Mouse (Mus musculus) ES-E14 (cell line): ENCODE measurements around the gene Nav2. TPM values are rescaled to one million over a fixed set of nuclear protein-coding genes. Genes with fewer than 3 reads are reported as not detected.

Experiments
- DNase-seq: peaks from one replicate; pipeline ENCODE4 v3.0.0-alpha.2; 2013; ENCODE audit warnings: low read depth, low spot score
- H3K27ac ChIP-seq: 2 replicates; pipeline ENCODE4 v1.5.1; 2012; ENCODE audit warnings: low read depth, mild to moderate bottlenecking, low read length, moderate library complexity, mixed read lengths; ENCODE audit not compliant: poor library complexity, insufficient read depth, severe bottlenecking
- H3K36me3 ChIP-seq: 2 replicates; pipeline ENCODE4 v1.6.1; 2012; ENCODE audit warnings: mild to moderate bottlenecking, low read length, moderate library complexity, mixed read lengths; ENCODE audit not compliant: control insufficient read depth, poor library complexity, insufficient read depth, severe bottlenecking
- H3K4me1 ChIP-seq, 2 experiments: fragments of 150-350 bp in 1 of 2; sonication (generic) in 1 of 2; 2 replicates each; pipeline ENCODE4 v1.6.1; 2012; ENCODE audit warnings: low read length in 2 of 2, mild to moderate bottlenecking in 1 of 2, mixed read lengths in 1 of 2; ENCODE audit not compliant: control insufficient read depth in 2 of 2, insufficient read depth in 2 of 2, poor library complexity in 1 of 2
- H3K4me3 ChIP-seq, 2 experiments: fragments of 150-350 bp in 1 of 2; sonication (generic) in 1 of 2; 2 replicates each; pipeline ENCODE4 v1.5.1; 2012; ENCODE audit warnings: low read length in 2 of 2, low read depth in 1 of 2, mild to moderate bottlenecking in 1 of 2, mixed read lengths in 1 of 2; ENCODE audit not compliant: insufficient read depth in 1 of 2, poor library complexity in 1 of 2, severe bottlenecking in 1 of 2
- H3K9ac ChIP-seq: 2 replicates; pipeline ENCODE4 v1.6.1; 2012; ENCODE audit warnings: low read depth, mild to moderate bottlenecking, low read length, mixed read lengths; ENCODE audit not compliant: poor library complexity, insufficient read depth, severe bottlenecking
- H3K9me3 ChIP-seq: fragments of 150-350 bp; sonication (generic); 2 replicates; pipeline ENCODE4 v1.6.1; 2012; ENCODE audit warnings: low read depth, mild to moderate bottlenecking, low read length; ENCODE audit not compliant: control insufficient read depth, insufficient read depth
- CHD2 ChIP-seq: IDR thresholded peaks from 2 replicates; pipeline ENCODE4 v1.6.1; 2014; ENCODE audit warnings: mild to moderate bottlenecking, low read depth, low read length, inconsistent platforms
- HCFC1 ChIP-seq: IDR thresholded peaks from 2 replicates; pipeline ENCODE4 v1.6.1; 2012; ENCODE audit warnings: low read length, inconsistent platforms, borderline replicate concordance; ENCODE audit not compliant: insufficient read depth
- MAFK ChIP-seq: IDR thresholded peaks from 2 replicates; pipeline ENCODE4 v1.6.1; 2014; ENCODE audit warnings: mild to moderate bottlenecking, low read depth, low read length, inconsistent platforms; ENCODE audit not compliant: insufficient read depth
- ZC3H11A ChIP-seq: IDR thresholded peaks from 2 replicates; pipeline ENCODE4 v1.6.1; 2012; ENCODE audit warnings: low read depth, mild to moderate bottlenecking, inconsistent platforms, low read length, borderline replicate concordance
- ZNF384 ChIP-seq: IDR thresholded peaks from 2 replicates; pipeline ENCODE4 v1.6.1; 2012; ENCODE audit warnings: low read depth, low read length, inconsistent platforms
- in situ Hi-C, 2 experiments: fragments of 600-800 bp; cut with MboI; formaldehyde crosslinking; loops; one replicate each; pipeline ENCODE4 v1.15.1; 2025; ENCODE audit warnings: low sequenced_read_pairs in 2 of 2, inconsistent platforms in 1 of 2; ENCODE audit not compliant: unreplicated experiment in 2 of 2
- total RNA-seq: library from RNA; depleted of rRNA; stranded (reverse); fragments of 300-350 nt; gene quantifications from 2 replicates; pipeline ENCODE4 v1.2.3, GENCODE M21; 2012

Nav2 gene
- total RNA-seq, 1 experiment = 18.2 TPM

- Histone ChIP-seq H3K9me3 (no peaks in the 10 kb centered on the region), H3K4me1 (peaks cover 16 to 36% of the 10 kb centered on the region in 2 experiments; a peak in 3 of 4 replicates), H3K4me3 (peak overlapping the region; percentile 20 to 48; a peak in 3 of 4 replicates), H3K36me3 (no peaks in the 10 kb centered on the region), H3K27ac (peak overlapping the region; percentile 84), H3K9ac (no peak overlapping the region)
- no peak for DNase-seq
- in situ Hi-C loops = no loop called here
- TF ChIP-seq ZC3H11A = no peak
- TF ChIP-seq MAFK = no peak
- no peak for TF ChIP-seq ZNF384
- no peak for TF ChIP-seq CHD2
- TF ChIP-seq HCFC1 = no peak
These were observed 440.1 kb downstream of the Nav2 start for GRCm38 (mm10) chr7:49348636-49349035.

GRCm38 (mm10) chr7:49350321-49351007, 441.9 kb downstream of the Nav2 start:
- TF ChIP-seq MAFK (no peak), CHD2 (no peak), ZNF384 (no peak), HCFC1 (no peak), ZC3H11A (no peak)
- H3K9ac ChIP-seq = no peak overlapping the region
- H3K36me3 ChIP-seq = no peaks in the 10 kb centered on the region
- no peak for DNase-seq
- peak overlapping the region; percentile 38; the same call in 1 of the 2 replicates for H3K27ac ChIP-seq
- H3K9me3 ChIP-seq = no peaks in the 10 kb centered on the region
- in situ Hi-C loops = no loop called here
- H3K4me1 ChIP-seq = peaks cover 13 to 30% of the 10 kb centered on the region in 2 experiments; a peak in 3 of 4 replicates
- H3K4me3 ChIP-seq = no peak overlapping the region

GRCm38 (mm10) chr7:49351596-49352258, 443.2 kb downstream of the Nav2 start:
- no peak for DNase-seq
- TF ChIP-seq ZC3H11A = no peak
- TF ChIP-seq CHD2 = no peak
- TF ChIP-seq ZNF384 = no peak
- TF ChIP-seq HCFC1 = no peak
- TF ChIP-seq MAFK = no peak
- no peak overlapping the region for H3K27ac ChIP-seq
- peaks cover 8 to 22% of the 10 kb centered on the region in 2 experiments; a peak in 2 of 4 replicates for H3K4me1 ChIP-seq
- H3K4me3 ChIP-seq = no peak overlapping the region
- H3K36me3 ChIP-seq = no peaks in the 10 kb centered on the region
- no peak overlapping the region for H3K9ac ChIP-seq
- in situ Hi-C loops = no loop called here
- H3K9me3 ChIP-seq = no peaks in the 10 kb centered on the region

- no peaks in the 10 kb centered on the region for H3K36me3 ChIP-seq
- H3K4me3 ChIP-seq = no peak overlapping the region
- in situ Hi-C loops = no loop called here
- TF ChIP-seq CHD2 (no peak), HCFC1 (no peak), ZC3H11A (no peak), MAFK (no peak), ZNF384 (no peak)
- DNase-seq = no peak
- no peaks in the 10 kb centered on the region for H3K9me3 ChIP-seq
- no peak overlapping the region for H3K9ac ChIP-seq
- 0 out of 4 replicates have a peak, but pooled peaks cover 0 to 2% of the 10 kb centered on the region in 2 experiments for H3K4me1 ChIP-seq
- H3K27ac ChIP-seq = no peak overlapping the region
These were observed 449.1 kb downstream of the Nav2 start for GRCm38 (mm10) chr7:49357441-49358165.
